Mouse (Mus musculus) CH12.LX (cell line): ENCODE results near the gene Epha2. TPM values are rescaled to one million over a fixed set of nuclear protein-coding genes. Genes with fewer than 3 reads are reported as not detected.

Experiments used
- DNase-seq: peaks from one replicate; pipeline ENCODE4 v3.0.0-alpha.2; 2013; ENCODE audit errors: extremely low read depth
- H3K27ac ChIP-seq: 2 replicates; pipeline ENCODE4 v1.5.1; 2012; ENCODE audit warnings: low read depth, mild to moderate bottlenecking, control low read depth, moderate library complexity; ENCODE audit not compliant: insufficient read depth
- H3K27me3 ChIP-seq: replicated peaks from 2 replicates; pipeline ENCODE3; 2012; ENCODE audit warnings: inconsistent platforms
- H3K36me3 ChIP-seq, 2 experiments: replicated peaks in 1 of 2; 2 replicates each; pipeline versions ENCODE3 to v1.6.1; 2012; ENCODE audit warnings: inconsistent platforms in 1 of 2, low read length in 1 of 2, mild to moderate bottlenecking in 1 of 2, mixed read lengths in 1 of 2, moderate library complexity in 1 of 2; ENCODE audit not compliant: control insufficient read depth in 1 of 2, insufficient read depth in 1 of 2
- H3K4me1 ChIP-seq, 2 experiments: 2 replicates each; pipeline ENCODE4 v1.6.1; 2012; ENCODE audit warnings: inconsistent platforms in 1 of 2, moderate library complexity in 1 of 2; ENCODE audit not compliant: insufficient read depth in 2 of 2, control insufficient read depth in 1 of 2
- H3K4me2 ChIP-seq: 2 replicates; pipeline ENCODE4 v1.6.1; 2012; ENCODE audit warnings: low read depth, mild to moderate bottlenecking, control low read depth; ENCODE audit not compliant: poor library complexity, insufficient read depth, severe bottlenecking
- H3K4me3 ChIP-seq, 3 experiments: fragments of 150-350 bp in 1 of 3; sonication (generic) in 1 of 3; replicated peaks in 1 of 3; 2 replicates each; pipeline versions ENCODE3 to v1.5.1; 2011 to 2012; ENCODE audit warnings: low read depth in 2 of 3, low read length in 2 of 3, mild to moderate bottlenecking in 2 of 3, moderate library complexity in 2 of 3, control low read depth in 1 of 3, improper control_type of control experiment in 1 of 3, inconsistent platforms in 1 of 3, mixed read lengths in 1 of 3; ENCODE audit not compliant: poor library complexity in 1 of 3
- H3K79me2 ChIP-seq: replicated peaks from 2 replicates; pipeline ENCODE4 v1.6.1; 2012; ENCODE audit warnings: mild to moderate bottlenecking, moderate library complexity; ENCODE audit not compliant: control insufficient read depth, poor library complexity, insufficient read depth, severe bottlenecking; ENCODE audit errors: extremely low read depth
- H3K9ac ChIP-seq: 2 replicates; pipeline ENCODE4 v1.6.1; 2012; ENCODE audit warnings: low read depth, mild to moderate bottlenecking, control low read depth, moderate library complexity; ENCODE audit not compliant: insufficient read depth
- H3K9me3 ChIP-seq: replicated peaks from 2 replicates; pipeline ENCODE3; 2012; ENCODE audit warnings: low read length, inconsistent platforms, mixed read lengths
- CHD2 ChIP-seq: IDR thresholded peaks from 2 replicates; pipeline ENCODE4 v1.6.1; 2011; ENCODE audit warnings: low read length, improper control_type of control experiment
- E2F4 ChIP-seq: IDR thresholded peaks from 2 replicates; pipeline ENCODE4 v1.6.1; 2011; ENCODE audit warnings: low read depth, low read length, improper control_type of control experiment; ENCODE audit not compliant: insufficient replicate concordance
- ELF1 ChIP-seq: IDR thresholded peaks from 2 replicates; pipeline ENCODE4 v1.6.1; 2014; ENCODE audit warnings: low read depth, mild to moderate bottlenecking, inconsistent platforms, low read length, improper control_type of control experiment
- GABPA ChIP-seq: IDR thresholded peaks from 2 replicates; pipeline ENCODE4 v1.6.1; 2012; ENCODE audit warnings: low read depth, low read length, improper control_type of control experiment, inconsistent platforms; ENCODE audit not compliant: insufficient replicate concordance
- HCFC1 ChIP-seq: IDR thresholded peaks from 2 replicates; pipeline ENCODE4 v1.6.1; 2012; ENCODE audit warnings: low read depth, mild to moderate bottlenecking, inconsistent platforms, low read length, improper control_type of control experiment
- IRF4 ChIP-seq: IDR thresholded peaks from 2 replicates; pipeline ENCODE4 v1.6.1; 2014; ENCODE audit warnings: low read depth, mild to moderate bottlenecking, inconsistent platforms, low read length, improper control_type of control experiment
- JUN ChIP-seq: IDR thresholded peaks from 2 replicates; pipeline ENCODE4 v1.6.1; 2011; ENCODE audit warnings: low read depth, mild to moderate bottlenecking, low read length, improper control_type of control experiment, moderate library complexity; ENCODE audit not compliant: insufficient read depth
- KAT2A ChIP-seq: IDR thresholded peaks from 2 replicates; pipeline ENCODE4 v1.6.1; 2012; ENCODE audit warnings: low read length, improper control_type of control experiment, inconsistent platforms; ENCODE audit not compliant: insufficient replicate concordance
- MAX ChIP-seq: IDR thresholded peaks from 2 replicates; pipeline ENCODE4 v1.6.1; 2011; ENCODE audit warnings: low read length, improper control_type of control experiment
- MAZ ChIP-seq: IDR thresholded peaks from 2 replicates; pipeline ENCODE4 v1.6.1; 2012; ENCODE audit warnings: low read depth, mild to moderate bottlenecking, inconsistent platforms, low read length, improper control_type of control experiment, moderate library complexity
- MXI1 ChIP-seq: IDR thresholded peaks from 2 replicates; pipeline ENCODE4 v1.6.1; 2011; ENCODE audit warnings: mild to moderate bottlenecking, low read depth, low read length, improper control_type of control experiment
- MYC ChIP-seq: IDR thresholded peaks from 2 replicates; pipeline ENCODE4 v1.6.1; 2011; ENCODE audit warnings: low read depth, mild to moderate bottlenecking, improper control_type of control experiment, low read length
- NRF1 ChIP-seq: IDR thresholded peaks from 2 replicates; pipeline ENCODE4 v1.6.1; 2014; ENCODE audit warnings: low read depth, mild to moderate bottlenecking, inconsistent platforms, low read length, improper control_type of control experiment, moderate library complexity
- PAX5 ChIP-seq: IDR thresholded peaks from 2 replicates; pipeline ENCODE4 v1.6.1; 2012; ENCODE audit warnings: low read length, inconsistent platforms, mixed read lengths
- RAD21 ChIP-seq: IDR thresholded peaks from 2 replicates; pipeline ENCODE4 v1.6.1; 2011; ENCODE audit warnings: low read depth, mild to moderate bottlenecking, low read length, improper control_type of control experiment, moderate library complexity
- RCOR1 ChIP-seq: conservative IDR thresholded peaks from 2 replicates; pipeline ENCODE4 v1.6.1; 2012; ENCODE audit warnings: low read depth, mild to moderate bottlenecking, inconsistent platforms, low read length, improper control_type of control experiment
- SIN3A ChIP-seq: IDR thresholded peaks from 2 replicates; pipeline ENCODE4 v1.6.1; 2012; ENCODE audit warnings: low read length, improper control_type of control experiment, inconsistent platforms
- SMC3 ChIP-seq: IDR thresholded peaks from 2 replicates; pipeline ENCODE4 v1.6.1; 2011; ENCODE audit warnings: low read depth, low read length, improper control_type of control experiment
- TBP ChIP-seq: conservative IDR thresholded peaks from 2 replicates; pipeline ENCODE4 v1.6.1; 2011; ENCODE audit warnings: low read depth, low read length, improper control_type of control experiment
- UBTF ChIP-seq: IDR thresholded peaks from 2 replicates; pipeline ENCODE4 v1.6.1; 2012; ENCODE audit warnings: low read depth, mild to moderate bottlenecking, inconsistent platforms, low read length, improper control_type of control experiment, moderate library complexity
- ZC3H11A ChIP-seq: IDR thresholded peaks from 2 replicates; pipeline ENCODE4 v1.6.1; 2012; ENCODE audit warnings: low read depth, mild to moderate bottlenecking, inconsistent platforms, low read length, improper control_type of control experiment
- ZKSCAN1 ChIP-seq: IDR thresholded peaks from 2 replicates; pipeline ENCODE4 v1.6.1; 2012; ENCODE audit warnings: low read depth, inconsistent platforms, low read length, improper control_type of control experiment, borderline replicate concordance
- ZMIZ1 ChIP-seq: IDR thresholded peaks from 2 replicates; pipeline ENCODE4 v1.6.1; 2012; ENCODE audit warnings: low read depth, mild to moderate bottlenecking, inconsistent platforms, low read length, improper control_type of control experiment
- ZNF384 ChIP-seq: IDR thresholded peaks from 2 replicates; pipeline ENCODE4 v1.6.1; 2012; ENCODE audit warnings: low read depth, low read length, improper control_type of control experiment, inconsistent platforms
- dilution Hi-C: fragments of 300-500 bp; cut with MboI; formaldehyde crosslinking; loops from 2 replicates; pipeline ENCODE4 v1.14.3; 2020; ENCODE audit warnings: low sequenced_read_pairs; ENCODE audit not compliant: extremely low pct_unique_long_range_greater_than_20kb, extremely low pct_ligation_motif_present
- in situ Hi-C: fragments of 300-500 bp; cut with MboI; formaldehyde crosslinking; loops from 3 replicates; pipeline ENCODE4 v1.14.3; 2019; ENCODE audit warnings: low sequenced_read_pairs, low pct_ligation_motif_present, low pct_unique_long_range_greater_than_20kb, mixed read lengths
- polyA plus RNA-seq: library from polyadenylated mRNA; unstranded; fragments of >175 nt; gene quantifications from 2 replicates; pipeline ENCODE4 v1.2.1, GENCODE M21; 2012; ENCODE audit warnings: low read depth; ENCODE audit not compliant: insufficient read length
- total RNA-seq, 2 experiments: library from RNA; depleted of rRNA; stranded (reverse); fragments of 300-350 nt in 1 of 2; fragments of >200 nt in 1 of 2; gene quantifications; 2 replicates each; pipeline ENCODE4 v1.2.3; 2012 to 2014

Gene Epha2
- total and polyA plus RNA-seq, 3 experiments, result 0.55 to 0.81 (median 0.67) TPM

GRCm38 (mm10) chr4:141311078-141311477 lies 10.0 kb downstream of the Epha2 start:
- no peak for DNase-seq
- H3K27me3 ChIP-seq, result peaks cover 42% of the 10 kb centered on the region
- dilution Hi-C loops, result no loop called here
- H3K9ac ChIP-seq, result no peak overlapping the region
- H3K9me3 ChIP-seq, result no peaks in the 10 kb centered on the region
- H3K79me2 ChIP-seq, result no peaks in the 10 kb centered on the region
- no peak overlapping the region for H3K27ac ChIP-seq
- H3K36me3 ChIP-seq, result peaks cover 0 to 1% of the 10 kb centered on the region in 2 experiments
- in situ Hi-C loops, result no loop called here
- H3K4me1 ChIP-seq, result peaks cover 8 to 22% of the 10 kb centered on the region in 2 experiments
- no peak overlapping the region for H3K4me3 ChIP-seq
- H3K4me2 ChIP-seq, result no peak overlapping the region
- TF ChIP-seq IRF4, result no peak
- TF ChIP-seq ZC3H11A, result no peak
- TF ChIP-seq PAX5, result no peak
- no peak for TF ChIP-seq RCOR1
- TF ChIP-seq ZKSCAN1, result no peak
- TF ChIP-seq KAT2A, result no peak

GRCm38 (mm10) chr4:141311506-141311905 lies 10.5 kb downstream of the Epha2 start:
- dilution Hi-C loops (no loop called here), in situ Hi-C loops (no loop called here)
- peaks cover 4 to 19% of the 10 kb centered on the region in 2 experiments for H3K4me1 ChIP-seq
- H3K9me3 ChIP-seq, result no peaks in the 10 kb centered on the region
- H3K27ac ChIP-seq, result no peak overlapping the region
- no peak overlapping the region for H3K4me2 ChIP-seq
- H3K4me3 ChIP-seq, result no peak overlapping the region
- peaks cover 0 to 1% of the 10 kb centered on the region in 2 experiments for H3K36me3 ChIP-seq
- DNase-seq, result no peak
- TF ChIP-seq RCOR1, result no peak
- no peak for TF ChIP-seq MAZ
- no peak for TF ChIP-seq CHD2
- no peak for TF ChIP-seq UBTF
- TF ChIP-seq RAD21, result no peak
- TF ChIP-seq E2F4, result no peak
- H3K27me3 ChIP-seq, result peaks cover 42% of the 10 kb centered on the region
- no peak overlapping the region for H3K9ac ChIP-seq
- no peaks in the 10 kb centered on the region for H3K79me2 ChIP-seq

GRCm38 (mm10) chr4:141311908-141312307 lies 10.9 kb downstream of the Epha2 start:
- TF ChIP-seq NRF1 (no peak), GABPA (no peak), SMC3 (no peak), TBP (no peak), CHD2 (no peak), MYC (no peak), MAX (no peak), RCOR1 (no peak), ELF1 (no peak), MXI1 (no peak), IRF4 (no peak), SIN3A (no peak), UBTF (no peak), PAX5 (no peak), JUN (no peak), MAZ (no peak), ZMIZ1 (no peak), ZNF384 (no peak), HCFC1 (no peak), E2F4 (no peak)
- H3K79me2 ChIP-seq, result no peaks in the 10 kb centered on the region
- peaks cover 0 to 1% of the 10 kb centered on the region in 2 experiments for H3K36me3 ChIP-seq
- no peak overlapping the region for H3K27ac ChIP-seq
- H3K27me3 ChIP-seq, result peaks cover 44% of the 10 kb centered on the region
- H3K4me3 ChIP-seq, result no peak overlapping the region
- dilution Hi-C loops, result no loop called here
- H3K4me2 ChIP-seq, result no peak overlapping the region
- H3K4me1 ChIP-seq, result peaks cover 0 to 15% of the 10 kb centered on the region in 2 experiments
- in situ Hi-C loops, result no loop called here
- no peak for DNase-seq
- H3K9ac ChIP-seq, result no peak overlapping the region
- no peaks in the 10 kb centered on the region for H3K9me3 ChIP-seq
